Mouse (Mus musculus) A20 (cell line): Measurements from ENCODE around the gene 5530401A14Rik.

Source experiments
- DNase-seq: peaks from one replicate; pipeline ENCODE4 v3.0.0-alpha.2; 2011; ENCODE audit warnings: low read depth, low spot score

Gene 5530401A14Rik

DNA sequence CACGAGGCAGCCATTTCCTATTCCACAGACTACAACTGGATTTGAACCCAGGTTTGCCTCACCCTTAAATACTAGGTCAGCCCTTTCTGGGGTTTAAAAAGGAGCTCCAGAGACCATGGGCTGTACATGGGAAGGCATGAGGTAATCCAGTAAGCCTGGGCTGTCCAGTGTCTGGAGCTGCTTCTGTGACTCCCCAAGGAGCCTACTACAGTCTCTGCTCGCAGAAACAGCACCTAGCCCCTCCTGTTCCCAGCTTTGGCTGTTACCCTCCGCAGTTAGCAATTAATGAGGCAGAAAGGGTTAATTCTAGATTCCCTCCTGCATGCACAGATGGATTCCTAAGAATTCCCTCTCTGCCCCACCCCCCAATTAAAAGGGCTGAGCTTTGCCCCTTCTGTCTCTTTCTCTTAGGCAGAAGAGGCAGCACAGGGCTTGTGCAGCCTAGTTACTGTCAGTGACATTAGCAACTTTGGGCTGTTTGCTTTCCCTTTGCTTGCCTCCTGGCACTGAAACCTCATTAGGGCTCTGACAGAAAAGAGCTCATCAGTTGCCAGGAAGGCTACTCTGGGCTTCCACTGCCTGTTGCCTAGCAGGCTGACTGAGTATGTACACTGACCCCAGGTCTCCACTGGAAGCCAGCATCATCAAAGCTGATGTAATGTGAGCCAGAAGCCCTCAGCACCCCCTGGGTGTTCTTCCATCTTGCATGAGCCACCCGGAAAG lies at the start of gene 5530401A14Rik:
5530401A14Rik (plus strand) TSS at position 424 of the 723 bp plus-strand sequence.
- no peak for DNase-seq

GRCm38 (mm10) chr11:81814816-81815215 lies 45.7 kb upstream of the 5530401A14Rik start:
- no peak for DNase-seq

- no peak for DNase-seq
These were observed 43.9 kb upstream of the 5530401A14Rik start for GRCm38 (mm10) chr11:81816531-81816930.

GRCm38 (mm10) chr11:81832381-81832780 lies 28.1 kb upstream of the 5530401A14Rik start:
- no peak for DNase-seq

GRCm38 (mm10) chr11:81838426-81838825 lies 22.0 kb upstream of the 5530401A14Rik start:
- no peak for DNase-seq

DNA sequence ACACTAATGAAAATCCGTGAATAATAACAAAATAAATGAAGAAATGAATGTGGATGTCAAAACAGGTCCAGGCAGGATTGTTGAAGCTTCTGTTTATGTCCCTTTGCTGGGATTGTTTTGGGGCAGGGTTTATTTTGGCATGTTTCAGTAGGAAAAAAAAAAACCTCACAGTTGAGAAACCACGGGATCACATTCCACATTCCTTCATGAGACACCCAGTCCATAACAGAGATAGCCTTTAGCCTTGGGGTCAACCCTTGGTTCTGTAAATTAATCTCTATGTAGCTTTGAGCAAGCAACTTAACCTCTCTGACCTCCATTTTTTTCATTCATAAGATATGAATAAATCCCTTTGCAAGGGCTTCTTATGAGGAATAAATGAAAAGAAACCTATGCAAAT lies 19.5 kb upstream of the 5530401A14Rik start:
- DNase-seq = no peak

GRCm38 (mm10) chr11:81845010-81845685 lies 15.3 kb upstream of the 5530401A14Rik start:
- DNase-seq = no peak

GRCm38 (mm10) chr11:81845686-81846036 lies 14.8 kb upstream of the 5530401A14Rik start:
- no peak for DNase-seq

- peak; percentile 91 for DNase-seq
These were observed 12.5 kb upstream of the 5530401A14Rik start for GRCm38 (mm10) chr11:81847773-81848490.

DNA sequence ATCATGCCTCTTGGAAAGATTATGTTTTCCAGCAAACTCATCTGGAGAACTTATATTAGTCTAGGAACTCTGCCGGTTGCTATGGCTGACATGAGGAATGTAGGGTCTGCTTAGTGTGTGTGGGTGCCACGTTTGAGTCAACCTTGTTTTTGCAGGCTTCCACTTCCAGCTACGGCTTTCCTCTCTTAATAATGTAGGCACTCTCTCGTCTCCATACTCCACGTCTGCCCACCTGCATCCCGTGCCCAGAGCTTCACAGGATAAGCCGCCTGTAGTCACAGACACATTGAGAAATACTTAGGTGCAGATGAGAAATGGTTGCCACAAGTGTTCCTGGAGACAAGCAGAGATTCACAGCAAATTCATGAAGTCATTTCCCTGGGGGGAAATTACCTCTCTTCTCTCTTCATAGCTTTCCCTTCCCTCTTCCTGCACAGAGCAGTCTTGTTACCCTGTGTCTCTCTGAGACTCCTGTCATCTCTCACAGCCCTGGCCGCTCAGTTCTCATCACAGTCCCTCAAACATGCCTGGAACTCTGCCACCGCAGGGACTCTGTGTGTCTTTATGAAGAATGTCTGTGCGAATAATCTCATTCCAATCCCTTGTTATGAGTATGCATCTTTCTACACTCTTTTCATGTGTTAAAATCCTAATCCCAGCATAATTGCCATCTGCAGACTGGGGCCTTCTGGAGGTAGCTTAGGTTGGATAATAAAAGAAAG lies 5.3 kb downstream of the 5530401A14Rik start:
- DNase-seq = no peak

- no peak for DNase-seq
These were observed 11.2 kb downstream of the 5530401A14Rik start for GRCm38 (mm10) chr11:81871506-81872213.

DNA sequence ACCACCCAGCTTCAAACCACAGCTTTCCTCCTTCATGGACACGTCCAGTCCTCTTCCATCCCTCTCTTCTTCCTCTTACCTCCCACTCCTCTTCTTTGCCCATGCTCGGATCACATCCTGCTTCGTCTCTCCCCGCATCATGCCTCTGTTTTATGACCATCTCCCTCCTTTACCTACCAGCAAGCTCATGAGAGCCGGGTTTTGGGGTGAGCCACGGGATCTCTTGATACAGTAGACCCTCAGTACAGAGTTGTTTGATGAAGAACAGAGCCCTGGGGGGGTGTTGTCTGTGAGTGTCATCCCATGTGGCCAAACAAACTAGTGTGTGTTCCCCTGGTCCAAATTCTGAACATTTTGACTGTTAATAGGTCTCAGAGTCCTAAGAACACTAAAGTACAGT lies 36.0 kb downstream of the 5530401A14Rik start:
- DNase-seq = no peak

DNA sequence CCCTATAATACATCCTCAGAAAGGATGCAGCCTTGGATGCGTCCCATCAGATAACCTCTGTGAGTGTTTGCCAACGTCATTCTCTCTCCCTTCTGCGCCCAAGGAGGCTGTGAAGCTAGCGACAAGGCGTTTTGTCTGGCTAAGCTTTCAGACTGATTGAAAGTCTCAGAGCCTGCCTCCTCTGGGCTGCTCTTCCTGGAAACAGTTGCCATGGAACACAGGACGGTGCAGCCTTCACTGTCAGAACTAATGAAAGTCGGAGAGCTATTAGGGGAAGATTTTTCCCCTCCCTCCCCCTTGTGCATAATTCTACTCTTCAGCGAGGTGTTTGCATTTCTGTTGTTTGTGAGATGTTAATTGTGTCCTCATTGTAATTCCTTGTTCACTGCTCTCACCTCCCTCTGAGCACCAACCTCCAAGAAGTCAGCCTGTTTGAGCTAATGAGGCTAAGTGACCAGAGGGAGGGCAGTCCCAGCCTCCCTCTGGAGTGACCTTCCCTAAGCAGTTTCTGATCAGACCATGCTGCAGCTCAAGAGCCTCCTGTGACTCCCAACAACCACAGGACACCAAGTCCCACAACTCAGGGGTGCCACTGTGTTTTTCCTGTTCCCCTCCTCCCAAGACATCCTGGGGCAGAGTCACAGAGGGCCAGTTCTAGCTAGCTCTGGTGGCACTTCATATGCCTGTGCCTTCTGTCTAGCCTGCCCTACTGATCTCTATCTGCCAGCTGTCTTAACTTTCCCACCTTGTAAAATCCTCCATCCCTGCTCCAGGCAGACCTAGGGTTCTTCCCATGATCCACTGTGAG lies 37.3 kb downstream of the 5530401A14Rik start:
- DNase-seq = no peak

- DNase-seq = peak; percentile 63
These were observed 41.8 kb downstream of the 5530401A14Rik start for GRCm38 (mm10) chr11:81902318-81902717.

GRCm38 (mm10) chr11:81908760-81909159 lies 48.3 kb downstream of the 5530401A14Rik start:
- no peak for DNase-seq

DNA sequence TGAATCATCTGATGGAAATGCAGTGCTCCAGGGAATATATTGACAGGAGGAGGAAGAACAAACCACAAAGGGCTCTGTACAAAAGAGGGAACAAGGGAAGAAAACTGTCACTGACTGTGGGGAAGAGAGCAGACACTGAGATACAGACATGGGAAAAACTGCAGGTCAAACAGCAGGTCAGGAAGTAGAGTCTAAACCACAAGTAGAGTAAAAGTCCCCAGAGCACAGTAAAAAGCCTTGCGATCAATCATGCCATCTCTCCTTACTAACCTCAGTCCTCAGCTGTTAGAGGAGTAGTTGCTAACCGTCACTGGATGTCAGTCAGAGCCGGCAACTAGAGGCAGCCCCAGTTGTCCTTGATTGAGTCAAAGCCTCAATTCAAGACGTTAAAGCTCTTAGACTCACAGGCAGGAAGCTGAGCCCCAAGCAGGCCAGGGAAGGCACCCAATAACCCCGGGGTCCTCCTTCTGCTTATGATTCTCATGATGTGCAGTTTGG lies 49.0 kb downstream of the 5530401A14Rik start:
- DNase-seq = no peak

GRCm38 (mm10) chr11:81913071-81913470 lies 52.6 kb downstream of the 5530401A14Rik start:
- peak; percentile 39 for DNase-seq

DNA sequence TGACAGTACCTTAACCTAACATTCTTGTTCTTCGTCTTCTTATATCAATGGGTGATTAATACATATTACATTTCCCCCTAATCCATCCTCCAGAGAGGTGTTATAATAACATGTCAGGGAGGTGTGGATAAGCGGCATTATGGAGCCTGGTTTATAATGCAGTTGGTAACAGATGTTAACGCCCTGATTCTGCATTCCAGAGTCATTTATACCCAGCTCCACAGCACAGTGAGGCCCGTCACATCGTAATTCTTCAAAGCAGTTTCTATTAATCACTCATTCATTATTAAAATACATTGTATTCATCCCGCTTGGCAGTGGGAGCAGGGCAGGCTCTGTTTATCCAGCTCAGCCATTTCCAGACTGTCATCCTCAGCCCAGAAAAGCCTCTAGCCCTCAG lies 55.0 kb downstream of the 5530401A14Rik start:
- no peak for DNase-seq

- DNase-seq = no peak
These were observed 62.6 kb downstream of the 5530401A14Rik start for GRCm38 (mm10) chr11:81923096-81923495.

DNA sequence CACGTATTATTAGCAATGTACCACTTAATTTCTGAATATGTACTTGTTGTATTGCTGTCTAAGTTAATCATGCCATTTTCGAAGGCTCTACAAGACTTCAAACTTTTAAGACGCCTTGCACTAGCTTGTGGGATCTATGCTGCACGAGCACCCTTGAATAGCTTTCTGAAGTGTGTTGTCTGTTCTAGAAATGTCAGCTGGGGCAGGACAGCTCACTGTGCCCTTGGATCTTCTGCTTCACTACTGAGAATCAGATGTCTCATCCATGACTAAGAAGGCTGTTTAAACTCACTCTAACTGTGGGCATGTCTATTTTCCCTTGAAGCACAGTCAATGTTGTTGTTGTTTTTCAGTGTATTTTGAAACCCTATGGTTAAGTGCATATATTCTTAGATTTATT lies 63.2 kb downstream of the 5530401A14Rik start:
- DNase-seq = no peak
